Comparison of ENCODE assay signal across 12 mouse cellular contexts in genomic region chr13:40749603-40749905, GRCm38 (mm10). TPM values are rescaled to one million over a fixed set of nuclear protein-coding genes. Genes with fewer than 3 reads are reported as not detected.
DNase-seq lines count a peak whose midpoint lies in the region; ATAC-seq and TF ChIP-seq lines count a peak whose summit lies in the region.
"Had no signal": no experiment of that assay in that cellular context is flagged by ENCODE, and none has a peak within 500 bp of the region (broad histone marks: within the 10 kb centered on the region; RNA-seq: fewer than 3 reads in every experiment).

No protein-coding gene starts in this region.

- H3K36me3 ChIP-seq in hindbrain, postnatal 0 days (ENCODE audit: insufficient read depth, low read length) = no peaks in the 10 kb centered on the region
- H3K36me3 ChIP-seq in hindbrain, embryonic 14.5 days (replicated peaks; ENCODE audit: control insufficient read depth, insufficient read depth) = no peaks in the 10 kb centered on the region
- no peaks in the 10 kb centered on the region for H3K36me3 ChIP-seq in lung, postnatal 0 days (ENCODE audit: insufficient read depth, low read length)
- no peaks in the 10 kb centered on the region for H3K36me3 ChIP-seq in stomach, postnatal 0 days (ENCODE audit: control insufficient read depth, insufficient read depth, low read length)
- H3K36me3 ChIP-seq: liver, embryonic 13.5 days had no signal

- H3K4me2 ChIP-seq in hindbrain, postnatal 0 days (ENCODE audit: low read depth, low read length) = peak overlapping the region; percentile 41
- H3K4me2 ChIP-seq in hindbrain, embryonic 14.5 days (replicated peaks) = no peak overlapping the region
- peak overlapping the region; percentile 25 for H3K4me2 ChIP-seq in lung, postnatal 0 days (replicated peaks; ENCODE audit: low read depth, low read length)
- peak overlapping the region; percentile 17 for H3K4me2 ChIP-seq in stomach, postnatal 0 days (replicated peaks; ENCODE audit: low read depth)
- H3K4me2 ChIP-seq: liver, embryonic 13.5 days had no signal

- H3K9me3 ChIP-seq in hindbrain, postnatal 0 days (ENCODE audit: low read length) = no peaks in the 10 kb centered on the region
- H3K9me3 ChIP-seq in hindbrain, embryonic 14.5 days (ENCODE audit: control insufficient read depth, low read length) = peaks cover 5% of the 10 kb centered on the region
- no peaks in the 10 kb centered on the region for H3K9me3 ChIP-seq in lung, postnatal 0 days (ENCODE audit: low read length)
- no peaks in the 10 kb centered on the region for H3K9me3 ChIP-seq in stomach, postnatal 0 days (ENCODE audit: control insufficient read depth, low read length)
- H3K9me3 ChIP-seq: liver, embryonic 13.5 days had no signal

- no peak for TF ChIP-seq EP300 in lung, postnatal 0 days (IDR thresholded peaks at IDR 0.05)
- no peak for TF ChIP-seq EP300 in stomach, postnatal 0 days (optimal IDR thresholded peaks at IDR 0.05)

- peaks cover 22% of the 10 kb centered on the region; the same call in 1 of the 2 replicates for H3K27me3 ChIP-seq in hindbrain, postnatal 0 days (ENCODE audit: insufficient read depth, low read length)
- H3K27me3 ChIP-seq in hindbrain, embryonic 14.5 days (ENCODE audit: control insufficient read depth, insufficient read depth, low read length) = peaks cover 36% of the 10 kb centered on the region
- H3K27me3 ChIP-seq in lung, postnatal 0 days (replicated peaks; ENCODE audit: insufficient read depth, low read length) = peaks cover 20% of the 10 kb centered on the region
- peaks cover 2% of the 10 kb centered on the region; the same call in 1 of the 2 replicates for H3K27me3 ChIP-seq in stomach, postnatal 0 days (ENCODE audit: control insufficient read depth, insufficient read depth, low read length)

- ATAC-seq in hindbrain, postnatal 0 days = no peak
- ATAC-seq in hindbrain, embryonic 14.5 days (ENCODE audit: low FRiP score) = no peak
- ATAC-seq in lung, postnatal 0 days = no peak
- no peak for ATAC-seq in stomach, postnatal 0 days (ENCODE audit: low FRiP score, low TSS enrichment)

- TF ChIP-seq CTCF in hindbrain, postnatal 0 days (IDR thresholded peaks at IDR 0.05; ENCODE audit: low read depth) = no peak
- no peak for TF ChIP-seq CTCF in lung, postnatal 0 days (IDR thresholded peaks at IDR 0.05)
- no peak for TF ChIP-seq CTCF in stomach, postnatal 0 days (IDR thresholded peaks at IDR 0.05; ENCODE audit: low read depth)

- H3K9ac ChIP-seq in hindbrain, postnatal 0 days (replicated peaks; ENCODE audit: low read length) = no peak overlapping the region
- no peak overlapping the region for H3K9ac ChIP-seq in hindbrain, embryonic 14.5 days
- H3K9ac ChIP-seq in lung, postnatal 0 days (replicated peaks; ENCODE audit: low read depth) = no peak overlapping the region
- H3K9ac ChIP-seq in stomach, postnatal 0 days (ENCODE audit: low read length) = no peak overlapping the region
- H3K9ac ChIP-seq: liver, embryonic 13.5 days had no signal

- peak; percentile 75 for DNase-seq in heart, adult 11 months
- DNase-seq in heart, postnatal 4 days = no peak
- no peak for DNase-seq in hindbrain, postnatal 0 days (ENCODE audit: low spot score)
- no peak for DNase-seq in hindbrain, embryonic 14.5 days (ENCODE audit: low spot score)
- no peak for DNase-seq in lung, postnatal 0 days (ENCODE audit: low spot score)
- no peak for DNase-seq in lung, postnatal 10 days
- DNase-seq in stomach, postnatal 0 days (ENCODE audit: low spot score) = no peak
- no peak for DNase-seq in left cerebral cortex, postnatal 36 days (ENCODE audit: low spot score in 2 of 2)
- DNase-seq: cerebellum, adult 11-12 months; liver, embryonic 13.5 days; right cerebral cortex, postnatal 14 days; thymus, postnatal 14 days had no signal

- no peak overlapping the region for H3K27ac ChIP-seq in hindbrain, postnatal 0 days
- no peak overlapping the region for H3K27ac ChIP-seq in hindbrain, embryonic 14.5 days
- H3K27ac ChIP-seq in lung, postnatal 0 days (ENCODE audit: low read length) = no peak overlapping the region
- H3K27ac ChIP-seq in stomach, postnatal 0 days (replicated peaks) = no peak overlapping the region
- H3K27ac ChIP-seq: liver, embryonic 13.5 days had no signal

- no peaks in the 10 kb centered on the region for H3K4me1 ChIP-seq in hindbrain, postnatal 0 days (ENCODE audit: insufficient read depth, low read length)
- peaks cover 2% of the 10 kb centered on the region; the same call in 1 of the 2 replicates for H3K4me1 ChIP-seq in hindbrain, embryonic 14.5 days (replicated peaks; ENCODE audit: control insufficient read depth, insufficient read depth, low read length)
- H3K4me1 ChIP-seq in lung, postnatal 0 days (ENCODE audit: insufficient read depth, low read depth, low read length) = no peaks in the 10 kb centered on the region
- 0 out of 2 replicates have a peak, but pooled peaks cover 2% of the 10 kb centered on the region for H3K4me1 ChIP-seq in stomach, postnatal 0 days (replicated peaks; ENCODE audit: control insufficient read depth, insufficient read depth)
- H3K4me1 ChIP-seq: liver, embryonic 13.5 days had no signal

- no peak overlapping the region for H3K4me3 ChIP-seq in hindbrain, postnatal 0 days (ENCODE audit: low read length)
- no peak overlapping the region for H3K4me3 ChIP-seq in hindbrain, embryonic 14.5 days (replicated peaks; ENCODE audit: low read length)
- no peak overlapping the region for H3K4me3 ChIP-seq in lung, postnatal 0 days (ENCODE audit: low read depth, low read length)
- no peak overlapping the region for H3K4me3 ChIP-seq in stomach, postnatal 0 days (ENCODE audit: low read depth, low read length)
- H3K4me3 ChIP-seq: liver, embryonic 13.5 days had no signal

- intact Hi-C loops in left cerebral cortex, postnatal 36 days (cut with DNase I) = loop anchor here (5.0 kb wide), 3 partner anchors 1102 to 1567 kb away; no protein-coding TSS in a partner anchor

- 55% methylated on average over 9 of the region's 9 CpGs for WGBS in hindbrain, postnatal 0 days
- 59% methylated on average over 9 of the region's 9 CpGs for WGBS in hindbrain, embryonic 14.5 days
- 47% methylated on average over 9 of the region's 9 CpGs for WGBS in lung, postnatal 0 days
- WGBS in stomach, postnatal 0 days = 56% methylated on average over 9 of the region's 9 CpGs

RNA-seq across cellular contexts. Expression of gene Tfap2a, which starts 11.4 kb away (rescaled TPM):
- under 1 TPM in 1 of 2 experiments, not detected in 1; 0.27 TPM for total RNA-seq in heart, postnatal 4 days (2021)
- total RNA-seq in hindbrain, postnatal 0 days (2014; rRNA removed) = 2.1 and 4.7 TPM in 2 replicates
- 6.9 and 7.2 TPM in 2 replicates for polyA plus RNA-seq in hindbrain, postnatal 0 days (2015; fragmentation: Nextera tagmentation; extraction: Ambion mirVana)
- polyA plus RNA-seq in hindbrain, embryonic 14.5 days (2014; fragmentation: Nextera tagmentation; extraction: Ambion mirVana) = 9.6 and 10.5 TPM in 2 replicates
- polyA plus RNA-seq in lung, postnatal 0 days (2015; fragmentation: Nextera tagmentation; extraction: Ambion mirVana) = 0.05 and 0.16 TPM in 2 replicates
- 3.4 and 3.7 TPM in 2 replicates for polyA plus RNA-seq in stomach, postnatal 0 days (2015; fragmentation: Nextera tagmentation; extraction: Ambion mirVana)
- under 1 TPM; 0.45 to 0.62 TPM for total RNA-seq in left cerebral cortex, postnatal 36 days (2021)
- polyA plus RNA-seq: liver, embryonic 13.5 days had no signal
